Mouse (Mus musculus) limb, embryonic 11.5 days (tissue): Measurements from ENCODE around the gene Pim3. TPM values are rescaled to one million over a fixed set of nuclear protein-coding genes. Genes with fewer than 3 reads are reported as not detected.
"Not testable (repeated sequence)": the region's sequence is repeated elsewhere in the genome, so short reads cannot be mapped to it uniquely, and the experiment has no call there.

Experiments
- ATAC-seq: fragments of 200-750 bp; cut with Nextera tagmentation; 2 replicates; pipeline ENCODE4 v1.8.0; 2017; ENCODE audit warnings: low read depth; ENCODE audit not compliant: insufficient number of reproducible peaks, low FRiP score, low TSS enrichment
- DNase-seq: peaks from one replicate; pipeline ENCODE4 v3.0.0-alpha.2; 2015; ENCODE audit warnings: low spot score
- H3K27ac ChIP-seq: fragments of 300-500 bp; sonication (generic); replicated peaks from 2 replicates; pipeline ENCODE4 v1.5.1; 2014; ENCODE audit warnings: low read depth, mild to moderate bottlenecking, low read length
- H3K27me3 ChIP-seq: fragments of 300-500 bp; sonication (generic); 2 replicates; pipeline ENCODE4 v1.6.1; 2014; ENCODE audit warnings: mild to moderate bottlenecking, low read length, mixed read lengths; ENCODE audit not compliant: control insufficient read depth, insufficient read depth
- H3K36me3 ChIP-seq: fragments of 300-500 bp; sonication (generic); 2 replicates; pipeline ENCODE4 v1.6.1; 2014; ENCODE audit warnings: mild to moderate bottlenecking, low read length, moderate library complexity, mixed read lengths; ENCODE audit not compliant: control insufficient read depth, insufficient read depth
- H3K4me1 ChIP-seq: fragments of 300-500 bp; sonication (generic); 2 replicates; pipeline ENCODE4 v1.6.1; 2014; ENCODE audit warnings: low read length, mixed read lengths; ENCODE audit not compliant: control insufficient read depth, insufficient read depth
- H3K4me2 ChIP-seq: fragments of 300-500 bp; sonication (generic); 2 replicates; pipeline ENCODE4 v1.6.1; 2014; ENCODE audit warnings: low read depth, mild to moderate bottlenecking, moderate library complexity; ENCODE audit not compliant: severe bottlenecking
- H3K4me3 ChIP-seq: fragments of 300-500 bp; sonication (generic); 2 replicates; pipeline ENCODE4 v1.5.1; 2014; ENCODE audit warnings: low read depth, low read length
- H3K9ac ChIP-seq: fragments of 300-500 bp; sonication (generic); 2 replicates; pipeline ENCODE4 v1.6.1; 2014; ENCODE audit warnings: mild to moderate bottlenecking, low read length
- H3K9me3 ChIP-seq: fragments of 300-500 bp; sonication (generic); 2 replicates; pipeline ENCODE4 v1.6.1; 2016; ENCODE audit warnings: low read length; ENCODE audit not compliant: control insufficient read depth
- WGBS: fragments of 180-500 bp; shearing (Covaris S2); extraction: QIAGEN DNeasy Blood & Tissue Kit; methylation state at CpG from one replicate; pipeline ENCODE4 v1.1.7; 2014; 5-methylcytosine and 5-hydroxymethylcytosine counted together
- polyA plus RNA-seq: library from polyadenylated mRNA; unstranded; fragments of >200 nt; fragmentation: Nextera tagmentation; extraction: Ambion mirVana; gene quantifications from 2 replicates; pipeline ENCODE4 v1.2.1, GENCODE M21; 2014

The Pim3 gene
- polyA plus RNA-seq, result 34.5 and 43.9 TPM in 2 replicates

DNA sequence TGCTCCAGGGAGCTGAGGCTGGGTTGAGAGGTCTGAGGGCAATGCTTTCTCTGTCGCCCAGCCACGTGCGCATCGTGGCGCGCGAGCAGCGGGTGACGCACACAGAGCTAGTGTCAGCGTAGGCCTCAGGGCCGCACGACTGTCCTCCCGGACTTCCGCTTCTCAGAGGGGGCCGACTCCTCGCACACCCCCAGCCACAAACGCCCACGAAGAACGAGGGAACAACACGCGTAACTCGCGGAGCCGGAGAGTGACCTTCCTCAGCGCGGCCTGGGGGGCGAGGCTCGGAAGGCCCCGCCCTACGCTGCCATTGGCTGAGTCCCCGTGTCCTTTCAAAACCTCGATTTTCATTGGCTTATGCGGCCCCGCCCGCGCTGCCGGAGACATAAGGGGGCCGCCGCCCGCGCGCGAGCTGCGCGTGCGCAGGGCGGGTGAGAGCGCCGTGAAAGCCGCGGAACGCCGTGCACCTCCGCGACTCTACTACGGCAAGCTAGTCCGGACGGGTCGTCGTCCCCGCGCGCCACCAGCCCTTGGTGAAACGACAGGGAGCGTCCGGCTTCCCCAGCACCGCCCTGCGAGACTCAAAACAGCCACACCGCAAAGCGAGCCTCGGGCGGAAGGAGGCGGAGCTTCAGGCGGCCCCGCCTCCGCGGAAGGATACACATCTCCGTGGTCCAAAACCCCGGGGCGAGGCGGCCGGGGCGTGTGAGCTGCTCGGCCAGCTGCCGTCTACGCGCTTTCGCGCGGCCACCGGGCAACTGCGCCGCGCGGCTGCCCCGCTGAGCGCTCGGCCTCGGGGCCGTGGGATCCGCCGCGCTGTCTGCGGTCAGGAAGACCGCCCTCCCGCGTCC, at the start of gene Pim3:
Gene Pim3 (plus strand): TSS at position 415 of the 851 bp plus-strand sequence.
- ATAC-seq (peak; percentile 76), DNase-seq (peak; percentile 96)
- H3K27ac ChIP-seq, result peak within 1 kb of the TSS; percentile 86
- peak within 1 kb of the TSS; percentile 92 for H3K4me3 ChIP-seq
- peaks cover 10% of the 10 kb centered on the region for H3K36me3 ChIP-seq
- no peaks in the 10 kb centered on the region for H3K27me3 ChIP-seq
- no peaks in the 10 kb centered on the region for H3K9me3 ChIP-seq
- H3K4me1 ChIP-seq, result peaks cover 19% of the 10 kb centered on the region
- peak within 1 kb of the TSS; percentile 81 for H3K9ac ChIP-seq
- WGBS, result under 1% methylated on average over 107 of the region's 107 CpGs
- peak within 1 kb of the TSS; percentile 97 for H3K4me2 ChIP-seq

DNA sequence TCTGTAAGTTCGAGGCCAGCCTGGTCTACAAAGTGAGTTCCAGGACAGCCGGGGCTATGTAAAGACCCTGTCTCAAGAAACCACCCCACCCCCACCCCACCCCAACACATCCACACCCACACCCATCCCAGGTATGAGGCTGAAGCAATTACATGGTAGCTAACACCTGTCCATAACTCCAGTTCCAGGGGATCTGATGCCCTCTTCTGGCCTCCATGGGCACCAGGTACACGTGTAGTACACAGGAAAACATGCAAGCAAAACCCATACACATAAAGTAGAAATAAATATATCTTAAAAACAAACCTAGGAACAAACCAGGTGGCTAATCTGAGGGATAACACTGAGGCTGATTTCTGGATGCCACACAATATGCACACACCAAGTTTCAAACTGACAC, 48.7 kb upstream of the Pim3 start:
- no peak overlapping the region for H3K9ac ChIP-seq
- no peak for DNase-seq
- no peaks in the 10 kb centered on the region for H3K27me3 ChIP-seq
- WGBS, result 92% methylated on average over 3 of the region's 3 CpGs
- no peak overlapping the region for H3K4me3 ChIP-seq
- H3K4me1 ChIP-seq, result no peaks in the 10 kb centered on the region
- H3K36me3 ChIP-seq, result peaks cover 7% of the 10 kb centered on the region
- no peak for ATAC-seq
- H3K9me3 ChIP-seq, result no peaks in the 10 kb centered on the region
- no peak overlapping the region for H3K27ac ChIP-seq
- H3K4me2 ChIP-seq, result no peak overlapping the region

DNA sequence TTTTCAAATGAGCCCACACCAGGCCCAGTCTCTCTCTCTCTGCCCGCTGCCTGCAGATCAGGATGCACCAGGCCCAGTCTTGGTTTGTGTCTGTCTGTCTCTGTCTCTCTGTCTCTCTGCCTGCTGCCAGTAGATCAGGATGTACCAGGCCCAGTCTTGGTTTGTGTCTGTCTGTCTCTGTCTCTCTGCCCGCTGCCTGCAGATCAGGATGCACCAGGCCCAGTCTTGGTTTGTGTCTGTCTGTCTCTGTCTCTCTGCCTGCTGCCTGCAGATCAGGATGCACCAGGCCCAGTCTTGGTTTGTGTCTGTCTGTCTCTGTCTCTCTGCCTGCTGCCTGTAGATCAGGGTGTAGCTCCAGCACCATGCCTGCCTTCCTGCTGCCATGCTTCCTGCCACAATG, 48.1 kb upstream of the Pim3 start:
- H3K27ac ChIP-seq, ATAC-seq, H3K27me3 ChIP-seq, DNase-seq, H3K9me3 ChIP-seq, H3K4me3 ChIP-seq, H3K4me2 ChIP-seq, H3K9ac ChIP-seq, H3K36me3 ChIP-seq, H3K4me1 ChIP-seq: not testable (repeated sequence)
- WGBS, result 98% methylated on average over 2 of the region's 2 CpGs

DNA sequence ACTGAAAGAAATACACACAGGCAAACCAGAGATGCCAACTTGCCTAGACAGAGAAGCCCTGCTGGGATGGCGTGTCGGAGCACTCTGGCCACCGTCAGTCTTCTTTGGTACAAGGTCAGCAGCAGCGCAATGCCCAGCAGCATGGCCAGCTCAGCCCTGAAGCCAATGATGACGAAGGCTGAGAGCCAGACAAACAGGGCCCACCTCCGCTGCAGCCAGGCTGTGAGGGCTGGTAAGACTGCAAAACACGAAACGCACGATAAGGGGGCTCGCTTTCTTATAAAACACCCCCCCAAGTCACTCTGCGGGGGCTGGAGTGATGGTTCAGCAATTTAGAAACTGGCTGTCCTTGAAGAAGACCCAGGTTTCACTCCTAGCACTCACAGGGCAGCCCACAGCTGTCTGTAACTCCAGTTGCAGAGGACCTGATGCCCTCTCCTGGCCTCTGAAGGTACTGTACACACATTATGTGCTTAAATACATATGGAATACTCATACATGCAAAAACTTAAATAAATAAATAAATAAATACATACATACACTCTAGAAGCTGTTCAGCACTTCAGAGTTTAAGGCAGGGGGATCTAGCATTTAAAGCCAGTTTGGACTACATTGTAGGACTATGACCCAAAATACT, 47.5 kb upstream of the Pim3 start:
- Histone ChIP-seq H3K4me2 (no peak overlapping the region), H3K9me3 (no peaks in the 10 kb centered on the region), H3K36me3 (peaks cover 7% of the 10 kb centered on the region), H3K27me3 (no peaks in the 10 kb centered on the region), H3K4me3 (no peak overlapping the region), H3K9ac (no peak overlapping the region), H3K4me1 (no peaks in the 10 kb centered on the region), H3K27ac (no peak overlapping the region)
- ATAC-seq (no peak), DNase-seq (no peak)
- 96% methylated on average over 11 of the region's 11 CpGs for WGBS

DNA sequence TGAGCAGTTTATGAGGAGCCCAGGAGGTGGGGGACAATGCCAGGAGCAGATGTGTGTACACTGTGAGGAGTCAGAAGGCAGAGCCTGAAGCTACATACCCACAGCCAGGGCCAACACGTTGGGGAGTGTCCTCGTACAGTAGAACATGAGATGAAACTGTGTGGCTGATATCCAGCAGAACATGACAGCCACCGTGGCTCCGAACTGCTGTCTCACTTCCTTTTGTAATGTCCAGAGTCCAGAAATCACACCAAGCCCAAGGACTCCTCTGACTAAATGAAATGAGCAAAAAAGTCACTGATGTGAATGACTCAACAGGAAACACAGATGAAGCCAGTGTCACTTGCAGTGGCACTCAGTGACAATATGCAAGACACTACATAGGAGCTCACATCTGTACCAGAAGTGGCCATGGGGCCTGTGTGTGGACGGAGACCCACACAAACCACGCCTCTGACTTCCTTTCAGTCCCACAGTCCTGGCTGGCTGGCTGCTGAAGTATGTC, 46.7 kb upstream of the Pim3 start:
- H3K4me3 ChIP-seq, result no peak overlapping the region
- no peak overlapping the region for H3K9ac ChIP-seq
- peaks cover 7% of the 10 kb centered on the region for H3K36me3 ChIP-seq
- peaks cover 1% of the 10 kb centered on the region; the same call in 1 of the 2 replicates for H3K4me1 ChIP-seq
- DNase-seq (no peak), ATAC-seq (no peak)
- H3K27me3 ChIP-seq, result no peaks in the 10 kb centered on the region
- 90% methylated on average over 6 of the region's 6 CpGs for WGBS
- no peak overlapping the region for H3K4me2 ChIP-seq
- no peak overlapping the region for H3K27ac ChIP-seq
- no peaks in the 10 kb centered on the region for H3K9me3 ChIP-seq

DNA sequence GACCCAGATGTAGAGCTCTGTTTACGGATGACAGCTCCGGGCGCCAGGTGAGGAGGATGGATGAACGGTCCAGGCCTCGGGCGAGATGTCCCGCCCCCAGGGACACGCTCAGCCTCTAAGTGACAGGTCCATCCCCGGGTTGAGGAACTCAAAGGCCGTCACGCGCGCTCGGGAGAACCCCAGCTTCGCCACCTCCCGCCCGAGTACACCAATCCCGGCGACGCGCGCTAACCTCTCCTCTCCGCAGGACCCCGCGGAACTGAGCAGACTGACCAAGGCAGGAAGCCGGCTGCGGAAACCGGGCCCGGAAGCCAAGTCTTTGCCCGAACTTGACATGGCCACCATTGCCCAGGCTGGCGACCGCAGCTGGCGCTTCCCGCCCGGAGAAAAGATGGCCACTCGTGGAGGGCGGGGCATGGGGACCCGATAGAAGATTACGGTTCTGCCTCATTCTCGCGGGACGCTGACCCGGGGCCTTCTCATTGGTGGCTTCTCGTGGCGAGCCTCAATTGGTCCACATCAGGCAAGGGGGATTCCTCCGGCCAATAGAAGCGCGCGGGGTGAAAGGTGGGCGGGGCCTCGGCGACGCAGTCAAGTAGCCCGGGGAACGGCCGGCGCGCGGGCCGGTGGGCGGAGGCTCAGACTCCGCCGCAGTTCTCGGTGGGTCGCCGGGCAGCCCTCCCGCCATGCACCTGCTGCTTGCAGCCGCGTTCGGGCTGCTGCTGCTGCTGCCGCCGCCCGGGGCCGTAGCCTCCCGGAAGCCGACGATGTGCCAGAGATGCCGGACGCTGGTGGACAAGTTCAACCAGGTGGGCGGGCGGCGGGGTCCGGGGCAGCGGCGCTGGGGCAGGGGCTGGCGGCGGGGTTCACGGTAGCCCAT, 42.7 kb upstream of the Pim3 start, which contains the start of the genes Alg12 and Creld2:
Gene Alg12 (minus strand): TSS at position 293 of the 880 bp plus-strand sequence.
Gene Creld2 (plus strand): TSS at position 621 of the 880 bp plus-strand sequence.
- DNase-seq (peak; percentile 99), ATAC-seq (peak; percentile 98)
- Histone ChIP-seq H3K27me3 (no peaks in the 10 kb centered on the region), H3K36me3 (peaks cover 19% of the 10 kb centered on the region), H3K4me2 (peak within 1 kb of the TSS; percentile 83), H3K4me3 (peak within 1 kb of the TSS; percentile 84), H3K4me1 (peaks cover 4% of the 10 kb centered on the region; the same call in 1 of the 2 replicates), H3K9ac (peak within 1 kb of the TSS; percentile 74), H3K9me3 (no peaks in the 10 kb centered on the region), H3K27ac (no peak within 1 kb of the TSS)
- under 1% methylated on average over 88 of the region's 88 CpGs for WGBS

DNA sequence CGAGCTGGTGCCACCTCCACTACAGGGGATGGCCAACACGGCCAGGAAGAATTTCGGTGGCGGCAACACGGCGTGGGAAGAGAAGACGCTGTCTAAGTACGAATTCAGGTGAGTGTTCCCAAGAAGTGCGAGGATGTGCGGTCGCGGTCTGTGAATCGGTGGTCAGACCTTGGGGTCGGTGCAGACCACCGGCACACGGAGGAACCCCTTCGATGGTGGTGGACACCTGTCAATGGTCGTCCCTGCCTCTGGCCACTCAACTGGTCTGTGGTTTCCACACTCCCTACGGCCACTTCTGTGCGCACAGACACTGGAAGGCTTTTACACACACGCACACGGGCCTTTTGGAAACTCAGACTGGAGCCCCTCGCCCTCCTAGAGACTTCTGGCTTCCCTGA, 42.1 kb upstream of the Pim3 start:
- Histone ChIP-seq H3K9me3 (no peaks in the 10 kb centered on the region), H3K36me3 (peaks cover 15% of the 10 kb centered on the region), H3K27ac (no peak overlapping the region), H3K4me3 (peak overlapping the region; percentile 84), H3K4me1 (peaks cover 4% of the 10 kb centered on the region; the same call in 1 of the 2 replicates), H3K9ac (peak overlapping the region; percentile 74), H3K4me2 (peak overlapping the region; percentile 83), H3K27me3 (no peaks in the 10 kb centered on the region)
- WGBS, result under 1% methylated on average over 23 of the region's 23 CpGs
- no peak for ATAC-seq
- no peak for DNase-seq

DNA sequence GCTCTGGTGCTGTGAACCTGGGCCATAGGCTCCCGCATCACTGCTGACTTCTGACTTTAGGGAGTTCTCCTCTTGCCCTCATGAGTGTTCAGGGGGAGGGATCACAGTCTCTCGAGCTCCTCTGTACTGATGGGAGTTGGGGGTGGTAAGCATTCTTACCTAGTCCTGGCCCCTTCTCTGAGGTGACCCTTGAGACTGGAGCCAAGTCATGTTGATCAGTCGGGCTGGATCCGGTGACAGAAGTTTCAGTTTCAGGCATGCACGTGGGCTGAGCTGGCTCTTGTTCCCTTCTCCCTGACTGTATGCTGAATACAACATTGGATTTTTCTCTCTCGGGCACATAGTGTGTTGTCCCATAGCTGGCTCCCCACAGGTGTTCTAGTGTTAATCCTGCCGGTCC, 40.6 kb upstream of the Pim3 start:
- Histone ChIP-seq H3K4me2 (no peak overlapping the region), H3K27ac (no peak overlapping the region), H3K4me1 (peaks cover 4% of the 10 kb centered on the region; the same call in 1 of the 2 replicates), H3K27me3 (no peaks in the 10 kb centered on the region), H3K9me3 (no peaks in the 10 kb centered on the region), H3K9ac (no peak overlapping the region), H3K36me3 (peaks cover 12% of the 10 kb centered on the region), H3K4me3 (no peak overlapping the region)
- DNase-seq (no peak), ATAC-seq (no peak)
- WGBS, result 90% methylated on average over 7 of the region's 7 CpGs
